Mouse (Mus musculus) ovary, adult 18-20 months (tissue): ENCODE data around the gene Sppl3.
"Not testable (repeated sequence)": the region's sequence is repeated elsewhere in the genome, so short reads cannot be mapped to it uniquely, and the experiment has no call there.

Experiments used
- DNase-seq: peaks from one replicate; pipeline ENCODE4 v3.0.0; 2022; ENCODE audit warnings: low spot score, mixed read lengths

Sppl3 gene

DNA sequence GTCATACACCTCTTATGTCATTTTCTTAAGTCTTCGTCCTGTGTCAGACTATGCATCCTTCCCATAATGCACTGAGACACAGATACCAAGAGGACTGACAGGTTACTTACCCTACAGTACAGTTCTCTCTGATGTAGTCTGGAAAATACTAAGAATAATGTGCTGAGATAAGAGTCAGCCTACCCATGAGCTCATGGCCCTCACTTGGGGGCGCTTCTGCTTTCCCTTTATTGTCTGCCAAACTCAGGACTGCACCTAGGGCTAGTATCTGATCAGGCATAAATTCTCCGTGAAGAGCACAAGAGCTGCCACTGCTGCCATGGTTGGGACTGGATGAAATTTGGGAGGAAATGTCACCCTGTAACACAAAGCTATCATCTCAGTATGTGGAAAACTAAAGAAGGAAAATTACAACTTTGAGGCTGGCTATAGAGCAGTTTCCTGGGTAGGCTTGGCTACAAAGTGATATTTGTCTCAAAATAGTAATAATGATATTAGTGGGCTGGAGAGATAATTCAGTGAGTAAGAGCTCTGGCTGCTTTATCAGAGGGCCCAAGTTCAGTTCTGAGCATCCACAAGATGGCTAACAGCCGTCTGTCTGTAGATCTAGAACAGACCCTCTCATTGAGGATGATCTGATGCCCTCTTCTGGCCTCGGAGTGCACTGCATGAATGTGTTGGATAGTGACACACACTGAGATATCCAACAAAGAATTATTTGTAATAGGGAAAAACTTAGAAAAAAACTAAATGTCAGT, 65.4 kb downstream of the Sppl3 start:
- DNase-seq = no peak

DNA sequence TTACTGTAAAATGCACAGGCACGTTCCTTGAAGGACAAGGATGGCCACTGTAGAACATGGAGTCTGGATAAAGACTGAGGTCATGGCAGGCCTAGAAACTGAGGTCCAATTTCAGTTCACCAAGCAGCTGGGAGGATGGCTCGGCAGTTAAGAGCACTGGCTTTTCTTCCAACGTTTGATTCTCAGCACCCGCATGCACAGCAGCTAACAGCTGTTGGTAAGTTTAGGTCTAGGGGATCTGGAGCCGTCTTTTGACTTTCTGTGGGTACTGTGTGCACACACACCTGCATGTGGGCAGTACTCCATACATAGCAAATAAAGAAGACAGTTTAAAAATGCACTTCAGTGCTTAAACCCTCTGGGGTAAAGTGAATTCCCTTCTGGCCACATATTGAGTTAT, 70.7 kb downstream of the Sppl3 start:
- no peak for DNase-seq

DNA sequence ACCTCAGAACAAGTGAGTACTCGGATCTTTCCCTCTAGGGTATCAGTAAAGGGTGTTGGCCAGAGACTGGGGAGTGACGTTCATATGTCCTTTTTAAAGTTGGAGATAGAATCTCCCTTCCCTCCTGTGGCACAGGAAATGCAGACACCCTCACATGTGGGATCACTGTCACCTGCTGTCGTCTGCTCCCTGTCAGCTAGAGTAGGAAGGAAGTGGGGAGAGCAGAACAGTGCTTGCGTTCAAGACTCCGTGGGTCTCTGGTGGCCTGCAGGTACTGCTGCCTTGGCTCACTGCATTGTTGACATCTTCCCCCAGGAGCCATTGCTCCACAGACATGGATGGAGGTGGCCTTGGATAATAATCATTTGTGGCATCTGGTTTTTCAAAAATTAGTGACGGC, 72.6 kb downstream of the Sppl3 start:
- DNase-seq = no peak

DNA sequence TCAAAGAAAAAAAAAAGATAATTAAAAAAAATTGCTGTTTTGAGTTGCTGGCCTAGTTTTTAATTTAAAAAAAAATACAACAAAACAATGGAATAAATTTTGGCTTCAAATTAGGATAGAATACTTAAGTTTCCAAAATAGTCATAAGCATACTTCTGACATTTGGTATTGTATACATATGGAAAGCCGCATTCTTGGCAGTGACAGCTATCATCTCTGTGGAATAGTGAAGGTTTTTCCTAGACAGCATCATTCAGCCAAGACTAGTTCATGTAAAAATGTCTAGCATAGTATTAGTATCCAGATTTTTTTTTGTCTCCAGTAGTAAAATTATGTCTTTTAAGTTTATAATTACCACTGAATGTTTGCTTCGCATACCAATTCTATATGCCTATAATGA, 74.7 kb downstream of the Sppl3 start:
- no peak for DNase-seq

DNA sequence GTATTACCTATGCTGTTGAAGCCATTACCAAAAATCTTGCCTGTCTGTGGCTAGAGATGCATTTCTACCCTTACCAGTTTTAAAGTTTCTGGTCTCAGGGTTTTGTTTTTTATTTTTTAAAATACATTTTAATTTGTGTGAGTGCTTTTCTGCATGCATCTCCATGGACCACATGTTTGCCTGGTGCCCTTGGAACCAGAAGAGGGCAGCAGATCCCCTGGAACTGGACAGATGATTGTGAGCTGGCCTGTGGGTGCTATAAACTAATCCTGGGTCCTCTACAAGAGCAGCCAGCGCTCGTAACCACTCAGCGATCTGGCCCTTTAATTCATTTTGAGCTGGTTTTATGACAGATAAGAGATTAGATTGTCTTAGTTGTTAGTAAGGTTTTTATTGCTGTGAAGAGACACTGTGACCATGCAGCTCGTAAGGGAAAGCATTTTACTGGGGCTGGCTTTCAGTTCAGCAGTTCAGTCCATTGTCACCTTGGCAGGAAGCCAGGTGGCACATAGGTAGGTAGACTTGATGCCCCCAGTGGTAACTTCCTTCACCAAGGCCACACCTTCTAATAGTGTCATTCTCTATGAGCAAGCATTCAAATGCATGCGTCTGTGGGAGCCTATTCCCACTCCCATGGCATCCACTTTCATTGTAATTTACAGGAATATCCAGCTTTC, 78.8 kb downstream of the Sppl3 start:
- DNase-seq = no peak

DNA sequence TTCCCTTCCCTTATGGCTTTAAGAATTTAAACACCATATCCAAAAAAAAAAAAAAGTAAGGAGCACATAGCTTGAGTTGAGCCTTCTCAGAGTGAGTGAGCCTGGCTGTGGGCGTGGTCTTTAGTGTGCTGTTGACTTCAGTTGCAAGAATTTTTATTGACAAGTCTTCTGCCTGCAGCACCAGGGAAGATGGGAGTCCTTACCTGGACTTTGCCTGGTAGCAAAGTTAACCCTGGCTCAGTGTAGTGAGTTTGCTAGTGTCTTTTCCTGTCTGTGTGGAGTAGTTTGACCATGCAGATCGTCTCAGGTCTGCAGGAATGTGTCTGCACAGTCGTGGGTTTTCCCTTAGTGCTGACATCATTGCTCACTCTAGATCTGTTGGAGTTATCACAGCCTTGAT, 80.1 kb downstream of the Sppl3 start:
- no peak for DNase-seq

DNA sequence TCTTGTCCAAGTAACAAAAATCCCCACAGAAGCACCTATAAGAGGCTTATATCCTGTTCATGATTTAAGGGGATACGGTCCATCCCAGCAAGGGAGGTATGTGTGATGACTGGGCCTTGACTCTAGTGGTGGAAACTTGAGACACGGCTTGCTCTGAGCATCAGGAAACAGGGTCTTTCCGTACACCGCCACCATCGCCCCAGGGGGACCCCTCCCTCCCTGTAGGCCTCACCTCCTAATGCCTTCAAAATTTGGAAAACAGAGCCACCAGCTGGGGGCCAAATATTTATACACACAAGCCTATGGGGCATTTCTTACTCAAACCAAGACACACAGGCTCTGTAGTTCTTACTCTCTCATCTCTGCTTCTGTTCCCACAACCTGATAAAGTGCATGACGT, 80.8 kb downstream of the Sppl3 start:
- no peak for DNase-seq

DNA sequence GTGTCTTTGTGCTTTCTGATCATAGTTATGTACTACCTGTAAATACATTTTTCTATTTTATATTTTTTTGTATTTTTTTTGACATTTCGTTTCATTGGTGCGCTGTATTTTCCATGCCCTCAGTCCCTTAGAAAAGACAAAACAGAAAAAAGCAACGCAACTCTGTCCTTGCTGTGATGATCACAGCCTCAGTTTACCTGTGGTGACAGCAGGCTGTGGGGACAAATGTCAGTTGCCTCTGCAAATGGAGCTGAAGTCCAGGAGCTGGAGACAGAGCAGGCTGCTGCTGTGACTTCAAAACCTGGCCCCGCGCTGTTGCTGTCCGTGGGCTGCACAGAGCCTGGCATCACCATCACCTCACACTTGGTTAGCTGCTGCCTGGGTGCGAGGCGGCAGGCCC, 87.3 kb downstream of the Sppl3 start, which contains the start of gene Gm10401:
Gene Gm10401 (minus strand): TSS at position 101 of the 400 bp plus-strand sequence.
- no peak for DNase-seq

DNA sequence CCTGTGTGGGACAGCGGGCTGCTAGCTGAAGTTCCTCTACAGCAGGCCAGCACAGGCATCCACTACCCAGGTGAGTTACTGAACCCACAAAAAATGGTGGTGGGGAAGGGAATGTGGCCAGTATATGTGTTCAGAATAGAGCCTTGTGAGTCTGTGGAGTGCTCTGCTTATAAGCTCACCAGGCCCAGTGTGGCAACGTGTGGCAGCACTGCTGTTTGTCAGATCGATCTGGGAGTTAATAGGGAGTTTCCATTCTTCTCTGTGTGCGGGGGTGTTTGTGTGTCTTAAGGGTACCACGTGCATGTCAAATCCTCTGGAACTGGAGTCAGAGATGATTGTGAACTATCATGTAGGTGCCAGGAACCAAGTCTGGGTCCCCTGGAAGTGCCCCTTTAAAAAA, 88.6 kb downstream of the Sppl3 start:
- no peak for DNase-seq

DNA sequence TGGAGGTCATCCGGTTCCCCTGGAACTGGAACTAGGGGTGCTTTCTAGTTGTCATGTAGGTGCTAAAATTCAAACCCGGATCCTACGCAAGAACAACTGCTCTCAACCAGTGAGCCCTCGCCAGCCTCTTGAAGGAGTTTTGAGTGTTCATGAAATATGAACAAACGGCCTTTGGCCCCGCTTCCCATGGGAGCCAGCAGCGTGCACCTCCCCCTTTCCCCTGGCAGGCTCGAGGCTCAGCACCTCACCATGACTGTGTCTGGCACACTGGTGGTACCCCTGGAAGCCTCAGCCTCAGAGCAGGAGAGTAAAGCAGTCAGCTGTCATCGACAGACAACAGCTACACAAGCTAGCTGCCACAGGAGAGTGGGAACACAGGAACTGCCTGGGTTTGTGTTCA, 89.1 kb downstream of the Sppl3 start:
- no peak for DNase-seq

DNA sequence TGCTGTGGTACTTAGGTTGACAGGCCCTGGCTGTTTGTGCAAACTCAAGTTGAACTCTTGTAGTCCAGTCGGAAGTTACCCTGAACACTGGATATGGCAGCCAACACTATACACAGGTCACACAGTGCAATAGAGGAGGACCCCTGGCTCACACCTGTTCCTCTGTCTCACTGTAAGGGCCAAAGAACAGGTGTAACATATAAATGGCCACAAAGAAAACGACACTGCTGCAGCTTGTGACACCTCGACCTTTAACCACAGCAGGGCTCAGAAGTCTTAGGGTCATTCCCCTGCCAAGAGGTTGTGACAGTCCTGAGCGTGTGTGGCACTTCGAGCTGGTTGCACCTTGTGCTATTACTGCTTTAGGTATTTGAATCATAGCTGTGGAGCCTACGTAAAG, 89.5 kb downstream of the Sppl3 start:
- DNase-seq = no peak

DNA sequence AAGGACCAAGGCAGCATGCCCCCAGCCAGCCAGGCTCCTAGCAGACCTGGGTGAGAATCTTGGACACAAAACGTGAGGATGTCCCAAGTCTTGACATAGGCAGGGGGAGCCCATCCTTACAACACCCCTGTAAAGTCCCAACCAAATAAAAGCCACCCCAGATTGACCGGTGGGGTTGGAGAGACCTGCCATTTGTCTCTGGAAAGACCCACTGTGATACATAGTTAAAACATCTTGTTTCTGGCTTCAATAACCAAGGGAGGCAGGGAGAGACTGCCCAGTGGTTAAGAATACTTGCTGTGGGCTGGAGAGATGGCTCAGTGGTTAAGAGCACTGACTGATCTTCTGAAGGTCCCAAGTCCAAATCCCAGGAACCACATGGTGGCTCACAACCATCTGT, 91.3 kb downstream of the Sppl3 start:
- DNase-seq = no peak

DNA sequence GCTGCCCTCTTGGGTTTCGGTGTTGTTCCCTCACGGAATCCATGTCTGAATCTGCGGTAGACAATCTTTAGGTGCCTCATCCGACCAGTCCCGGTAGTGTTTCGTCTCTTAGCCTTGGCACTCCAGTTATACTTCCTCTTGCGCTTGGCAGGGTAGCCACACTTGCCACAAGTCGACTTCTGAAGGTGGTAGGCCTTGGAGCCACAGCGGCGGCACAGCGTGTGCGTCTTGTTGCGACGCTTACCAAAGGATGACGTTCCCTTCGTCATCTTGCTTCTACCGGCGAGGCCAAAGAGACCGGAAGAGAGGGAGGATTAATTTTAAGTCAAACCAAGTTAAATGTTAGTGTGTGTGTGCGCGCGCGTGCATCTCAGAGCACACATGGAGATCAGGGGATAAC, 92.3 kb downstream of the Sppl3 start:
- not testable (repeated sequence) for DNase-seq

DNA sequence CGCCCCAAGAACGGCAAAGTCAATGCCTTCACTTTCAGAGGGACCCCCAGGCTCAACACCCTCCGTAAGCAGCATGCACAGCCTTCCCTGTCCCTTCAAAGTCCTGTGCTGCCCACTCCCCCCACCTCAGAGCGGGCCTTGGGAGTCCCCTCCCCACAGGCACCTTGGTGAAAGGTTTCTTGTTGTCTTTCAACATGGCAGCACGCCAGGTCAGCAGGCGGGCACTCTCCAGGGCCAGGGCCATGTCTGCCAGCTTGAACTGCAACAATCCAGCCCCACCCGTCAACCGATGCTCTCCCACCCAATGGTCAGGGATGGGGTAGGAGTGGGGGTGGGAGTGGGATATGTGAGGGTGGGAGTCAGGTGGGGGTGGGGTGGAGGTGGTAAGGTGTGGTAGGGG, 100.2 kb downstream of the Sppl3 start:
- DNase-seq = no peak

DNA sequence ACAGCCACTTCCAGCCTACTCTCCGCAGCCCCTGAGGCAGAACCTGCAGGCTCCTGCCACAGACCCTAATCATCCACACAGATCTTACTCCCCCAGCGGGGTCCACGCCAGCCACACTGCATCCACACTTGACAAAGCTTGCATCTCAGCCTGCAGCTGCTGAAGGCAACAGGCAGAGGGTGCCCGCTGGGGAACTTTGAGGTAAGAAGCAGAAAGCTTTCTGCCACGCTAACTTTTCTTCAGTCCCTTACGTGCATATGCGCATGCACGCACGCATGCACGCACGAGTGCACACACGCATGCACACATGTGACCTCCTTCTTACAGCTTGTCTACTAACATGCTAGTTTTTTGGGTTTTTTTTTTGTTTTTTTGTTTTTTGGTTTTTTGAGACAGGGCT, 102.3 kb downstream of the Sppl3 start:
- DNase-seq = no peak

DNA sequence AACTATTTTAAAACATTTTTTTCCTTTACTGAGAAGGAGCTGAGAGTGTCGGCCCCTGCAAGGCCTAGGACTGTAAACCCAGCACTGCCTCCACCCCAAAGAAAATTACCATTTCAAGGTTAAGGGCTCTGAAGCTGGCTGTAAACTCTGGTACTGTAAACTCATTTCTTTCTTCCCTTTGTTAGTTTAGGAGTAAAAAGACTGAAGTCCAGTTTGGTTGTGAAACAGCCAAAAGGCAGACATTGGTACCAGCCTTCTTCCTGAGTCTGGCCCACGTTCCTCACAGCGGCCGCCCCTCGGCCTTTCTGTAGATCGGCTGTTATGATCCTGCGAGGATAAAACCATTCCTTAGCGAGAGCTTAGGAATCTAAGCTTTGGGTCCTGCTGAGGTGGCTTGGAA, 103.6 kb downstream of the Sppl3 start:
- DNase-seq = no peak

DNA sequence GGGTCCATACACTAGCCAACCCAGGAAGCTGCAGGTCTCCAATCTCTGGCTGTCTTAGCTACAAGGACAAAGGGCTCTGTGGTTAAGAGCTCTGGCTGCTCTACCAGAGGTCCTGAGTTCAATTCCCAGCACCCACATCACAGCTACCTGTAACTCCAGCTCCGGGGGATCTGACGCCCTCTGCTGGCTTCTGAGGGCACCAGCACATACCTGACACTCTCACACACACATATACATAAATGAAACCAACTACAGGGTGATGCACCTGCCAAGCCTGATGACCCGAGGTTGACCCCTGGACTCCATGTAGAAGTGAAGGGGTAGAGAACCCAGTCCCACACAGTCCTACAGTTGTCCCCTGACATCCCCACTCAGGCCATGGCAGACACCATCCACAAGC, 105.5 kb downstream of the Sppl3 start:
- DNase-seq = no peak

DNA sequence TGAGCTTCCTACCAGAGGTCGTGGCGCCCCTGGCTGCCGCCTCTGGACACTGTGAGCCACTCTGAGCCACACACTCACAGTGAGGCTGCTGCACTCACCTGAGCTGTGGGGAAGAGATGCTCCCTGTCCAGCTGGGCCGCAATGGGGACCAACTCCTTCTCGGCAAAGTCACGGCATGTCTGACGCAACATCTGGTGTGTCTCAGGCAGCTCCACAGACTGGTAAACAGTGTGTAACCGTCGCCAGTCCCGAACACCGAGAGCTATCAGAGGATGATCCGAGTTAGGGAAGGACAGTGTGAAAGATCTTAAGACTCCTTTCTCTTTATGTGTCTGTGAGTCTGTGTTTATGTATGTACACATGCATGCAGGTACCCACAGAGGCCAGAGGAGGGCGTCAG, 106.5 kb downstream of the Sppl3 start:
- DNase-seq = no peak

DNA sequence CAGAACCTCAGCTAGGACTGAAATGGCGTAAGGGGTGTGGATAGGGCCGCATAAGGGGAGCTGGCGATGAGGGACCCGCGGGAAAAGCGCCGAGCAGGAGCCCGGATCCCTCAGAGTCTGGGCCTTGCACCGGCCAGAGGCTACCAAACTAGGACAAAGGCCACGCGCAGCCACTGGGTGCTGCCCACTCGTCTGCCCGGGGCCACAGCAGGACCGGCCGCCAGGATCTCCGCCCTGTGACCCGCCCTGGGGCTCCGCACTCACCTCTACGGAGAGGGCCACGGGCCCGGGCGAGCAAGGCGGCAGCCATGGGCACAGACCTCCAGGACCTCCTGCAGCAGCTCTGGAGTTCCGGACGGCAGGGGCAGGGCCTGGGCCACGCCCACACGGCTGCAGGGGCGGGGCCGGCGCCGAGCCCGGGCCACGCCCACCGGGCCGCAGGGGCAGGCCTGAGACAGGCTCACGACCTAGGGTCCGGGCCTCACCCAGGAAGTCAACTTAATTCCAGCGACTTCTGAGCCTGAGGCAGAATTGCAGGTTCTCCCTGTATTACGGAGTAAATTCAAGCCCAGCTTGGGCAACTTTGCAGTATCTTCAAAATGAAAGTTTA, 108.1 kb downstream of the Sppl3 start, which contains the start of gene Acads:
Gene Acads (minus strand): TSS at position 386 of the 610 bp plus-strand sequence.
- peak; percentile 86 for DNase-seq

DNA sequence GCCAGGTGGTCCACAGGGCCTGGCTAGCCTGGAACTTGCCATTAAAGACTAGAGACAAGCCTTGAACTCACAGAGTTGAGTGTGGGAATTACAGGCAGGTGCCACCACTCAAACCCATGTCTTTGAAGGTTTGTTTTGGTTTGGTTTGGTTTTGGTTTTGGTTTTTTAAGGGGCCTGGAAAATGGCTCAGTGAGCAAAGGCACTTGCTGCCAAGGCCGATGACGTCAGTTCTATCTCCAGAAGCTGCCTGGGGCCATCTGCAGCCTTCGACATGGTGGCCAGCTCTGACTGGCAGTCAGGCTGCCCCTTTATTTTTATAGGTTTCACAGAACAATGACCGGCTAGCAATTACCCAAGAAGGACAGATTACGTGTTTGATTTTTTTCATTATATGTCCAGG, 110.0 kb downstream of the Sppl3 start:
- DNase-seq = no peak

DNA sequence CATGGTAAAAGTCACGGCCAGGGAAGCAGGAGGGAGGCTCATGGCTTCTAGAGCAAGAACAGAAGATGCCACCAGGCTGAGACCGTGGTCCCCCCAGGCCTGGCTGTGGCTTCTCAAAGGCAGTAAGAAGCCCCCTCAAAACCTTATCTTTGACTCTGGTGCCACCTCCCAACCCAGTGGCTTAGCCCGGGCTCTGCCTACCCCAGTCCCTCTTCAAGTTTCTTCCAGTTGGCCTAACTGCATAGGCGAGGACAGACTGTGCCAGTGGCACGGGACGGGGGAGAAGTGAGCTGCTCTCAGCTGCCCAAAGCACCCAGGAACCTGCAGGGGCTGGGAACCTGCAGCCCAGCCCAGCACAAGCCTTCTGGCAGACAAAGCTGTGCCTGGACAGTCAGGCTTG, 113.8 kb downstream of the Sppl3 start:
- no peak for DNase-seq

DNA sequence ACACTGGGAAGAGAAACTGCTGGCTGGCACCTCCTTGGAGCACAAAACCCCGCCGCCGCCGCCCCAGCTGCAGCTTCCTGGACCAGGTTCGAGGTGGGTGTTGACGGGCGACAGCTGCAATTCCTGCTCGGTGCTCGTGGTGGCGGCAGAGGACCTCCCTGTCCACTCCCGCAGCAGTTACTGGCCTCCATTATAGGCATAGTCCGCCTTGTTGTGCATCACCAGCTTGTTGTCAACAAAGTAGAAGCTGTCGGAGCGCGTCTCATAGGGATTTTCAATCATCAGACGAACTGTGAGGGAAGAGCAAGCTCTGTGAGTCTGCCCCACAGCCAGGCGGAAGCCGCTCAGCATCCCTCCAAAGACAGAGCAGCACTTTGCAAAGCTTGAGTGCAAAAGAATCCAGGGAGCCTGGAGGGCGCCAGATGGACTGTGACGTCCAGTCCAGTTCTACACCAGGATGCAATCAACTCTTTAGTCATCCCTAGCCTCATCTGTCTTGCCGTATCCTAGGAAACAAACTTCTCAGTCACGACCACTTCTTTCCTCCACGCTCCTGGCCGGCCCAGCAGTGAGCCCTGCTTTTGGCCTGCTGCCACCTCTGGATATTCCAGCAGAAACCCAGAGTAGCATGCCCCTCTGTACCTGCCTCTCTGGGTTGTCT, 114.4 kb downstream of the Sppl3 start:
- peak; percentile 49 for DNase-seq
